Mouse (Mus musculus) hindbrain, embryonic 16.5 days (tissue): ENCODE results near the gene Zpbp2. TPM values are rescaled to one million over a fixed set of nuclear protein-coding genes. Genes with fewer than 3 reads are reported as not detected.
A peak's percentile ranks its signal among the peaks of the same experiment; 100 is the strongest.
"Not testable (repeated sequence)": the region's sequence is repeated elsewhere in the genome, so short reads cannot be mapped to it uniquely, and the experiment has no call there.

Source experiments
- ATAC-seq: fragments of 200-750 bp; cut with Nextera tagmentation; 2 replicates; pipeline ENCODE4 v1.8.0; 2017; ENCODE audit warnings: moderate TSS enrichment, moderate library complexity
- H3K27ac ChIP-seq: fragments of 300-500 bp; sonication (generic); 2 replicates; pipeline ENCODE4 v1.5.1; 2014; ENCODE audit warnings: low read depth, mild to moderate bottlenecking, control low read depth, low read length, moderate library complexity
- H3K27me3 ChIP-seq: fragments of 300-500 bp; sonication (generic); replicated peaks from 2 replicates; pipeline ENCODE4 v1.6.1; 2014; ENCODE audit warnings: low read length; ENCODE audit not compliant: control insufficient read depth, insufficient read depth
- H3K36me3 ChIP-seq: fragments of 300-500 bp; sonication (generic); 2 replicates; pipeline ENCODE4 v1.6.1; 2014; ENCODE audit warnings: mild to moderate bottlenecking, low read length, moderate library complexity, mixed read lengths; ENCODE audit not compliant: control insufficient read depth, insufficient read depth
- H3K4me1 ChIP-seq: fragments of 300-500 bp; sonication (generic); 2 replicates; pipeline ENCODE4 v1.6.1; 2014; ENCODE audit warnings: low read depth, low read length; ENCODE audit not compliant: control insufficient read depth, insufficient read depth
- H3K4me2 ChIP-seq: fragments of 300-500 bp; sonication (generic); 2 replicates; pipeline ENCODE4 v1.6.1; 2014; ENCODE audit warnings: mild to moderate bottlenecking, low read length, control low read depth, moderate library complexity
- H3K4me3 ChIP-seq: fragments of 300-500 bp; sonication (generic); 2 replicates; pipeline ENCODE4 v1.5.1; 2014; ENCODE audit warnings: mild to moderate bottlenecking, low read length, control low read depth, moderate library complexity
- H3K9ac ChIP-seq: fragments of 300-500 bp; sonication (generic); 2 replicates; pipeline ENCODE4 v1.6.1; 2014; ENCODE audit warnings: low read depth, mild to moderate bottlenecking, control low read depth, low read length, moderate library complexity
- H3K9me3 ChIP-seq: fragments of 300-500 bp; sonication (generic); 2 replicates; pipeline ENCODE4 v1.6.1; 2014; ENCODE audit warnings: mild to moderate bottlenecking, low read length, moderate library complexity; ENCODE audit not compliant: control insufficient read depth
- WGBS: fragments of 180-500 bp; shearing (Covaris S2); extraction: QIAGEN DNeasy Blood & Tissue Kit; methylation state at CpG from one replicate; pipeline ENCODE4 v1.1.7; 2014; 5-methylcytosine and 5-hydroxymethylcytosine counted together
- polyA plus RNA-seq: library from polyadenylated mRNA; unstranded; fragments of >200 nt; fragmentation: Nextera tagmentation; extraction: Ambion mirVana; gene quantifications from 2 replicates; pipeline ENCODE4 v1.2.1, GENCODE M21; 2015

Gene Zpbp2
- polyA plus RNA-seq, 1 experiment from 2014 or later: 0.11 TPM

- H3K27ac ChIP-seq: no peak overlapping the region
- H3K4me3 ChIP-seq: no peak overlapping the region
- ATAC-seq: no peak
- H3K9me3 ChIP-seq: no peaks in the 10 kb centered on the region
- H3K27me3 ChIP-seq: peaks cover 4% of the 10 kb centered on the region; the same call in 1 of the 2 replicates
- WGBS: 81% methylated on average over 3 of the region's 3 CpGs
- H3K4me2 ChIP-seq: no peak overlapping the region
- H3K4me1 ChIP-seq: no peaks in the 10 kb centered on the region
- H3K36me3 ChIP-seq: no peaks in the 10 kb centered on the region
- no peak overlapping the region for H3K9ac ChIP-seq
Measured at GRCm38 (mm10) chr11:98595955-98596354, 45.1 kb downstream of the Zpbp2 start.

- ATAC-seq: no peak
- no peak overlapping the region for H3K4me2 ChIP-seq
- no peaks in the 10 kb centered on the region for H3K36me3 ChIP-seq
- peaks cover 4% of the 10 kb centered on the region; the same call in 1 of the 2 replicates for H3K27me3 ChIP-seq
- H3K9ac ChIP-seq: no peak overlapping the region
- H3K4me3 ChIP-seq: no peak overlapping the region
- no peak overlapping the region for H3K27ac ChIP-seq
- WGBS: 55% methylated on average over 5 of the region's 6 CpGs
- H3K4me1 ChIP-seq: no peaks in the 10 kb centered on the region
- H3K9me3 ChIP-seq: no peaks in the 10 kb centered on the region
Measured at GRCm38 (mm10) chr11:98597363-98597762, 46.5 kb downstream of the Zpbp2 start.

GRCm38 (mm10) chr11:98597991-98598390 is 47.1 kb downstream of the Zpbp2 start, which contains the start of gene Lrrc3c:
Lrrc3c (plus strand) TSS chr11:98598291.
- 85% methylated on average over 8 of the region's 8 CpGs for WGBS
- H3K27ac ChIP-seq: no peak within 1 kb of the TSS
- H3K4me2 ChIP-seq: peak within 1 kb of the TSS; percentile 1; the same call in 1 of the 2 replicates
- no peak within 1 kb of the TSS for H3K9ac ChIP-seq
- no peak within 1 kb of the TSS for H3K4me3 ChIP-seq
- H3K9me3 ChIP-seq: no peaks in the 10 kb centered on the region
- ATAC-seq: no peak
- peaks cover 4% of the 10 kb centered on the region; the same call in 1 of the 2 replicates for H3K27me3 ChIP-seq
- H3K36me3 ChIP-seq: no peaks in the 10 kb centered on the region
- no peaks in the 10 kb centered on the region for H3K4me1 ChIP-seq

- H3K27ac ChIP-seq: no peak overlapping the region
- H3K4me3 ChIP-seq: no peak overlapping the region
- no peaks in the 10 kb centered on the region for H3K36me3 ChIP-seq
- peak overlapping the region; percentile 1; the same call in 1 of the 2 replicates for H3K4me2 ChIP-seq
- H3K4me1 ChIP-seq: no peaks in the 10 kb centered on the region
- H3K9me3 ChIP-seq: no peaks in the 10 kb centered on the region
- ATAC-seq: no peak
- 54% methylated on average over 18 of the region's 18 CpGs for WGBS
- peaks cover 4% of the 10 kb centered on the region; the same call in 1 of the 2 replicates for H3K27me3 ChIP-seq
- H3K9ac ChIP-seq: no peak overlapping the region
Measured at GRCm38 (mm10) chr11:98598851-98599290, 48.0 kb downstream of the Zpbp2 start.

GRCm38 (mm10) chr11:98599291-98599690 is 48.4 kb downstream of the Zpbp2 start:
- Histone ChIP-seq H3K9me3 (no peaks in the 10 kb centered on the region), H3K27me3 (peaks cover 4% of the 10 kb centered on the region; the same call in 1 of the 2 replicates), H3K4me1 (no peaks in the 10 kb centered on the region), H3K4me3 (no peak overlapping the region), H3K36me3 (no peaks in the 10 kb centered on the region), H3K27ac (no peak overlapping the region), H3K9ac (no peak overlapping the region), H3K4me2 (peak overlapping the region; percentile 1; the same call in 1 of the 2 replicates)
- WGBS: 36% methylated on average over 18 of the region's 18 CpGs
- no peak for ATAC-seq

GRCm38 (mm10) chr11:98602090-98602690 is 51.3 kb downstream of the Zpbp2 start:
- H3K4me3 ChIP-seq: peak overlapping the region; percentile 31
- peak overlapping the region; percentile 52 for H3K4me2 ChIP-seq

GRCm38 (mm10) chr11:98603953-98604352 is 53.1 kb downstream of the Zpbp2 start:
- WGBS: 76% methylated on average over 2 of the region's 2 CpGs
- Histone ChIP-seq H3K27ac (no peak overlapping the region), H3K4me1 (no peaks in the 10 kb centered on the region), H3K9me3 (no peaks in the 10 kb centered on the region), H3K4me2 (no peak overlapping the region), H3K4me3 (no peak overlapping the region), H3K9ac (no peak overlapping the region), H3K27me3 (peaks cover 4% of the 10 kb centered on the region; the same call in 1 of the 2 replicates), H3K36me3 (no peaks in the 10 kb centered on the region)
- no peak for ATAC-seq

More at GRCm38 (mm10) chr11:98602090-98602690, 51.3 kb downstream of the Zpbp2 start:
- WGBS: 3% methylated on average over 20 of the region's 20 CpGs
- Histone ChIP-seq H3K27ac (no peak overlapping the region), H3K36me3 (no peaks in the 10 kb centered on the region), H3K27me3 (peaks cover 4% of the 10 kb centered on the region; the same call in 1 of the 2 replicates), H3K9me3 (no peaks in the 10 kb centered on the region), H3K9ac (0 out of 2 replicates have a peak overlapping the region, but pooled peaks have one; percentile 25), H3K4me1 (no peaks in the 10 kb centered on the region)
- ATAC-seq: no peak

GRCm38 (mm10) chr11:98604911-98605310 is 54.0 kb downstream of the Zpbp2 start:
- 69% methylated on average over 6 of the region's 6 CpGs for WGBS
- not testable (repeated sequence) for H3K27me3 ChIP-seq, H3K9me3 ChIP-seq, H3K9ac ChIP-seq, H3K27ac ChIP-seq, H3K4me1 ChIP-seq, H3K4me3 ChIP-seq, H3K36me3 ChIP-seq, ATAC-seq, H3K4me2 ChIP-seq

GRCm38 (mm10) chr11:98606763-98607162 is 55.9 kb downstream of the Zpbp2 start:
- ATAC-seq: no peak
- H3K27me3 ChIP-seq: no peaks in the 10 kb centered on the region
- no peaks in the 10 kb centered on the region for H3K4me1 ChIP-seq
- whole genome bisulfite sequencing: 14% methylated on average over 3 of the region's 3 CpGs
- H3K27ac ChIP-seq: no peak overlapping the region
- no peak overlapping the region for H3K4me3 ChIP-seq
- no peaks in the 10 kb centered on the region for H3K36me3 ChIP-seq
- H3K4me2 ChIP-seq: no peak overlapping the region
- no peak overlapping the region for H3K9ac ChIP-seq
- no peaks in the 10 kb centered on the region for H3K9me3 ChIP-seq
